Mouse (Mus musculus) lung, postnatal 0 days (tissue): ENCODE data around the gene Mad1l1. TPM values are rescaled to one million over a fixed set of nuclear protein-coding genes. Genes with fewer than 3 reads are reported as not detected.

Source experiments
- ATAC-seq: fragments of 200-750 bp; cut with Nextera tagmentation; 2 replicates; pipeline ENCODE4 v1.8.0; 2017; ENCODE audit warnings: moderate library complexity
- DNase-seq: peaks from one replicate; pipeline ENCODE4 v3.0.0-alpha.2; 2016; ENCODE audit warnings: low spot score
- H3K27ac ChIP-seq: fragments of 300-500 bp; sonication (generic); 2 replicates; pipeline ENCODE4 v1.5.1; 2014; ENCODE audit warnings: antibody characterized with exemption, mild to moderate bottlenecking, low read length, mixed read lengths
- H3K27me3 ChIP-seq: fragments of 300-500 bp; sonication (generic); replicated peaks from 2 replicates; pipeline ENCODE4 v1.6.1; 2014; ENCODE audit warnings: low read length, mixed read lengths; ENCODE audit not compliant: insufficient read depth
- H3K36me3 ChIP-seq: fragments of 300-500 bp; sonication (generic); 2 replicates; pipeline ENCODE4 v1.6.1; 2014; ENCODE audit warnings: low read length, mixed read lengths; ENCODE audit not compliant: insufficient read depth
- H3K4me1 ChIP-seq: fragments of 300-500 bp; sonication (generic); 2 replicates; pipeline ENCODE4 v1.6.1; 2014; ENCODE audit warnings: antibody characterized with exemption, low read depth, low read length, mixed read lengths; ENCODE audit not compliant: insufficient read depth
- H3K4me2 ChIP-seq: fragments of 300-500 bp; sonication (generic); replicated peaks from 2 replicates; pipeline ENCODE4 v1.6.1; 2014; ENCODE audit warnings: low read depth, mild to moderate bottlenecking, low read length, moderate library complexity, mixed read lengths
- H3K4me3 ChIP-seq: fragments of 300-500 bp; sonication (generic); 2 replicates; pipeline ENCODE4 v1.5.1; 2014; ENCODE audit warnings: low read depth, low read length
- H3K9ac ChIP-seq: fragments of 300-500 bp; sonication (generic); replicated peaks from 2 replicates; pipeline ENCODE4 v1.6.1; 2014; ENCODE audit warnings: low read depth, mild to moderate bottlenecking
- H3K9me3 ChIP-seq: fragments of 300-500 bp; sonication (generic); 2 replicates; pipeline ENCODE4 v1.6.1; 2016; ENCODE audit warnings: low read length, mixed read lengths
- CTCF ChIP-seq: IDR thresholded peaks from 2 replicates; pipeline ENCODE4 v1.5.1; 2016; ENCODE audit warnings: antibody characterized with exemption, mild to moderate bottlenecking
- EP300 ChIP-seq: IDR thresholded peaks from 2 replicates; pipeline ENCODE4 v1.6.1; 2016; ENCODE audit warnings: antibody characterized with exemption, mild to moderate bottlenecking, control low read depth
- WGBS: fragments of 180-500 bp; shearing (Covaris S2); extraction: QIAGEN DNeasy Blood & Tissue Kit; methylation state at CpG from one replicate; pipeline ENCODE4 v1.1.7; 2014; 5-methylcytosine and 5-hydroxymethylcytosine counted together
- polyA plus RNA-seq: library from polyadenylated mRNA; unstranded; fragments of >200 nt; fragmentation: Nextera tagmentation; extraction: Ambion mirVana; gene quantifications from 2 replicates; pipeline ENCODE4 v1.2.1, GENCODE M21; 2015

Gene Mad1l1
- polyA plus RNA-seq, 1 experiment from 2014 or later = 18.4 TPM

- Histone ChIP-seq H3K27ac (no peak overlapping the region), H3K4me2 (no peak overlapping the region), H3K9ac (no peak overlapping the region), H3K27me3 (no peaks in the 10 kb centered on the region), H3K4me1 (no peaks in the 10 kb centered on the region), H3K4me3 (no peak overlapping the region), H3K36me3 (peaks cover 3% of the 10 kb centered on the region; the same call in 1 of the 2 replicates), H3K9me3 (no peaks in the 10 kb centered on the region)
- no peak for ATAC-seq
- no peak for DNase-seq
- TF ChIP-seq EP300 = no peak
- TF ChIP-seq CTCF = no peak
- 65% methylated on average over 3 of the region's 3 CpGs for WGBS
Observed at GRCm38 (mm10) chr5:140282900-140283299, 38.5 kb downstream of the Mad1l1 start.

DNA sequence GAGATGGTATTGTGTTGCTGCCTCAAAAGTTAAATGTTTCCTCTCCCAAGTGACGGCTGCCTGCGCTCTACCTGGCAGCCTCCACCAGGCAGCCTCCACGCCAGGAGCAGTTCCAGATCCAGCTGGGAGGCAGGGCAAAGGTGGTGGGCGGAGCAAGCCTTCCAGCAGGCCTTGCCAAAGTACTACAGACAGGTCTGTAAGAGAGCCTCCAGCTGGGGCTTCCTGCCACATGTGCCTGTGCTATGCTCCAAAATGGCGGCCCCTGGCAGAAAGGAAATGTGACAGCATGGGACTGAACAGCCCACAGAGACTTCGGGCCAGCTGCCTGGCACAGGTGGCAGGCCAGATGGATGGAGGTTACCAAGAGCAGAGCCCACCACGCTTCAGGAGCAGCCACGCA is 39.0 kb downstream of the Mad1l1 start:
- no peak for TF ChIP-seq CTCF
- no peak for TF ChIP-seq EP300
- no peaks in the 10 kb centered on the region for H3K9me3 ChIP-seq
- H3K27ac ChIP-seq = no peak overlapping the region
- peaks cover 3% of the 10 kb centered on the region; the same call in 1 of the 2 replicates for H3K36me3 ChIP-seq
- H3K9ac ChIP-seq = no peak overlapping the region
- H3K4me1 ChIP-seq = no peaks in the 10 kb centered on the region
- H3K4me2 ChIP-seq = no peak overlapping the region
- H3K27me3 ChIP-seq = no peaks in the 10 kb centered on the region
- DNase-seq (no peak), ATAC-seq (0 out of 2 replicates have a peak, but pooled peaks have one; percentile 14)
- 81% methylated on average over 8 of the region's 8 CpGs for WGBS
- H3K4me3 ChIP-seq = no peak overlapping the region

DNA sequence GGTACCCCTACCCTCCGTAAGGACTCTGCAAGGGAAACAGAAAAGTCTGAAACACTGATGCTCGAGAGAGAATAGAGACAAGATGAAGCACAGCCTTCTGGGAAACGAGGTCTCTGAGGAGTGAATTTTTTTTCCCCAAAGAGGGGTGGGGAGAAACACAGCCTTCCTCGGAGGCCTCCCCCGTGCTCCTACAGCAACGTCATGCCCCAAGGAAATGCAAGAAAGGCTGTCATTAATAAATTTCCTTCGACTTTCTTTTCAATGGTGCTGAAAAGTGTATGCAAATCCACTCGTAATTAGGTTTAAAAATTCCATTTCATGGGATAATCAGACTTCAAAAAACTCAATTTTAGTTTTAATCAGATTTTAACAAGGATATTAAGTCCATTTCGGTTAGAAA is 41.1 kb downstream of the Mad1l1 start:
- Histone ChIP-seq H3K9me3 (no peaks in the 10 kb centered on the region), H3K9ac (no peak overlapping the region), H3K4me1 (no peaks in the 10 kb centered on the region), H3K4me3 (no peak overlapping the region), H3K27me3 (no peaks in the 10 kb centered on the region), H3K27ac (no peak overlapping the region), H3K4me2 (no peak overlapping the region), H3K36me3 (peaks cover 3% of the 10 kb centered on the region; the same call in 1 of the 2 replicates)
- ATAC-seq (no peak), DNase-seq (no peak)
- no peak for TF ChIP-seq CTCF
- no peak for TF ChIP-seq EP300
- WGBS = 82% methylated on average over 9 of the region's 9 CpGs

DNA sequence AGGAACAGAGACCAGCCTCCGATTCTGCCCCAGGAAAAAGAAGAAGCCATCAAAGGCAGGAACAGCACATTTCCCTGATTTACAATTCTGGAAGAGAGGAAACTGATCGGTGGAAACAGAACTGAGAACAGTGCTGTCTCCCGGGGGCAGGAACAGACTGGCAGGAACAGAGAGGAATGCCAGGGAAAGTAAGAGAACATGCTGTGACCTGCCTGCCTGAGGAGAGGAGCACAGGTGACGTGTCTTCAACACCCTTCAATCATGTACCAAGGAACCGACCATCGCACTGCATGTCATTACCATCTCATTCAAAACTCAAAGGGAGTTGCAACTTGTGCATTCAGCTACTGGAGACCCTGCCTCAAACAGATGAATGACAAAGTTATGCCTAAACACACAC is 44.6 kb downstream of the Mad1l1 start:
- ATAC-seq (no peak), DNase-seq (no peak)
- H3K9me3 ChIP-seq = no peaks in the 10 kb centered on the region
- 83% methylated on average over 6 of the region's 6 CpGs for WGBS
- no peak for TF ChIP-seq EP300
- TF ChIP-seq CTCF = no peak
- no peak overlapping the region for H3K4me3 ChIP-seq
- H3K36me3 ChIP-seq = no peaks in the 10 kb centered on the region
- H3K4me2 ChIP-seq = no peak overlapping the region
- H3K27me3 ChIP-seq = no peaks in the 10 kb centered on the region
- H3K4me1 ChIP-seq = no peaks in the 10 kb centered on the region
- H3K9ac ChIP-seq = no peak overlapping the region
- no peak overlapping the region for H3K27ac ChIP-seq

- Histone ChIP-seq H3K4me2 (no peak overlapping the region), H3K27me3 (no peaks in the 10 kb centered on the region), H3K4me1 (no peaks in the 10 kb centered on the region), H3K9ac (no peak overlapping the region), H3K4me3 (no peak overlapping the region), H3K36me3 (no peaks in the 10 kb centered on the region; the same call in 1 of the 2 replicates), H3K9me3 (no peaks in the 10 kb centered on the region), H3K27ac (no peak overlapping the region)
- TF ChIP-seq EP300 = no peak
- peak; percentile 29; the same call in 1 of the 2 replicates for TF ChIP-seq CTCF
- 76% methylated on average over 5 of the region's 5 CpGs for WGBS
- DNase-seq = no peak
- no peak for ATAC-seq
Observed at GRCm38 (mm10) chr5:140270976-140271685, 50.2 kb downstream of the Mad1l1 start.

DNA sequence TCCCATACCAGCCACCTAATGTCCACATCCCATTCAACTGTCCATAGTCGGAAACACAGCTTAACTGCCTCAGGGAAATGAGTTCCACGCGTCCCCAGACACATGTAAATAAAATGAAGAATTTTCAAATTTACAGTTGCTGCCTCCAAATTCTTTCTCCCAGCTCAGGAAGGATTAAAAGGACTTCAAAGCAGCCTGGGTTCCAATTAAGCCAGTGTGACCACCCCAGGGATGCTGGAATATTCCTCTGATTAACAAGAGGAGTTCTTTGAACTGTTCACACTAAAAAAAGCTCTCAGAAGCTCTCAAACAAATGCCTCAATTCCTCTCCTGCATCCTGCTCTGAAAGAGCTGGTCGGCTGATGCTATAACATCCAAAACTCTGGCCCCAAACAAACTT is 53.0 kb downstream of the Mad1l1 start:
- Histone ChIP-seq H3K4me2 (no peak overlapping the region), H3K27ac (no peak overlapping the region), H3K9me3 (no peaks in the 10 kb centered on the region), H3K36me3 (no peaks in the 10 kb centered on the region; the same call in 1 of the 2 replicates), H3K27me3 (no peaks in the 10 kb centered on the region), H3K9ac (no peak overlapping the region), H3K4me1 (no peaks in the 10 kb centered on the region), H3K4me3 (no peak overlapping the region)
- WGBS = 72% methylated on average over 4 of the region's 4 CpGs
- no peak for DNase-seq
- TF ChIP-seq EP300 (no peak), CTCF (no peak)
- ATAC-seq = no peak

- H3K9ac ChIP-seq = no peak overlapping the region
- H3K36me3 ChIP-seq = no peaks in the 10 kb centered on the region; the same call in 1 of the 2 replicates
- no peaks in the 10 kb centered on the region for H3K4me1 ChIP-seq
- no peak overlapping the region for H3K4me3 ChIP-seq
- H3K9me3 ChIP-seq = no peaks in the 10 kb centered on the region
- no peak overlapping the region for H3K4me2 ChIP-seq
- no peaks in the 10 kb centered on the region for H3K27me3 ChIP-seq
- ATAC-seq (no peak), DNase-seq (no peak)
- H3K27ac ChIP-seq = no peak overlapping the region
- WGBS = 75% methylated on average over 2 of the region's 2 CpGs
- TF ChIP-seq EP300 = no peak
- TF ChIP-seq CTCF = no peak
Observed at GRCm38 (mm10) chr5:140267061-140267460, 54.3 kb downstream of the Mad1l1 start.
